Mouse (Mus musculus) common myeloid progenitor, adult 5-6 weeks (primary cell): ENCODE measurements around the gene Krt9. TPM values are rescaled to one million over a fixed set of nuclear protein-coding genes. Genes with fewer than 3 reads are reported as not detected.
"Not testable (repeated sequence)": the region's sequence is repeated elsewhere in the genome, so short reads cannot be mapped to it uniquely, and the experiment has no call there.

Source experiments
- ATAC-seq: replicated peaks from 2 replicates; pipeline ENCODE4 v1.8.0; 2016; ENCODE audit warnings: low read depth, mild to moderate bottlenecking, moderate TSS enrichment, inconsistent platforms; ENCODE audit not compliant: poor library complexity, severe bottlenecking
- total RNA-seq: library from RNA; stranded (forward); fragments of 200-1000, 187-1606 nt; gene quantifications from 2 replicates; pipeline ENCODE4 v1.2.3, GENCODE M21; 2017

The Krt9 gene
- total RNA-seq: not detected in 2 replicates

GRCm38 (mm10) chr11:100192992-100193391 lies at the start of gene Krt9:
TSS of gene Krt9 (minus strand) at chr11:100193246.
- no peak for ATAC-seq

GRCm38 (mm10) chr11:100240272-100240671 lies 47.2 kb upstream of the Krt9 start:
- ATAC-seq: not testable (repeated sequence)

GRCm38 (mm10) chr11:100221741-100222140 lies 28.7 kb upstream of the Krt9 start:
- ATAC-seq: no peak

- ATAC-seq: no peak
Observed at GRCm38 (mm10) chr11:100219304-100219703, 26.3 kb upstream of the Krt9 start.

GRCm38 (mm10) chr11:100208542-100208941 lies 15.5 kb upstream of the Krt9 start:
- ATAC-seq: no peak

GRCm38 (mm10) chr11:100207498-100207897 lies 14.5 kb upstream of the Krt9 start, which contains the start of gene Krt14:
TSS of gene Krt14 (minus strand) at chr11:100207548.
- ATAC-seq: no peak

- ATAC-seq: peak; percentile 57
Observed at GRCm38 (mm10) chr11:100203448-100203847, 10.4 kb upstream of the Krt9 start.

GRCm38 (mm10) chr11:100202906-100203305 lies 9.9 kb upstream of the Krt9 start:
- no peak for ATAC-seq

GRCm38 (mm10) chr11:100200104-100200820 lies 7.2 kb upstream of the Krt9 start:
- ATAC-seq: peak; percentile 58; the same call in 1 of the 2 replicates

- no peak for ATAC-seq
Observed at GRCm38 (mm10) chr11:100198666-100199065, 5.6 kb upstream of the Krt9 start.

- no peak for ATAC-seq
Observed at GRCm38 (mm10) chr11:100191820-100192219, 1.2 kb downstream of the Krt9 start.

GRCm38 (mm10) chr11:100186736-100187135 lies 6.3 kb downstream of the Krt9 start:
- ATAC-seq: no peak

- no peak for ATAC-seq
Observed at GRCm38 (mm10) chr11:100181725-100182124, 11.3 kb downstream of the Krt9 start.

- no peak for ATAC-seq
Observed at GRCm38 (mm10) chr11:100179260-100179659, 13.8 kb downstream of the Krt9 start.

GRCm38 (mm10) chr11:100178307-100178706 lies 14.7 kb downstream of the Krt9 start:
- ATAC-seq: no peak

GRCm38 (mm10) chr11:100176791-100177190 lies 16.3 kb downstream of the Krt9 start:
- no peak for ATAC-seq

- ATAC-seq: peak; percentile 57; the same call in 1 of the 2 replicates
Observed at GRCm38 (mm10) chr11:100168765-100169762, 24.0 kb downstream of the Krt9 start.

GRCm38 (mm10) chr11:100168071-100168470 lies 25.0 kb downstream of the Krt9 start:
- no peak for ATAC-seq

- ATAC-seq: no peak
Observed at GRCm38 (mm10) chr11:100164392-100164791, 28.7 kb downstream of the Krt9 start.

- ATAC-seq: no peak
Observed at GRCm38 (mm10) chr11:100157908-100158477, 35.1 kb downstream of the Krt9 start.
